ENCODE assay signal across 22 mouse cellular contexts in the genomic region with DNA sequence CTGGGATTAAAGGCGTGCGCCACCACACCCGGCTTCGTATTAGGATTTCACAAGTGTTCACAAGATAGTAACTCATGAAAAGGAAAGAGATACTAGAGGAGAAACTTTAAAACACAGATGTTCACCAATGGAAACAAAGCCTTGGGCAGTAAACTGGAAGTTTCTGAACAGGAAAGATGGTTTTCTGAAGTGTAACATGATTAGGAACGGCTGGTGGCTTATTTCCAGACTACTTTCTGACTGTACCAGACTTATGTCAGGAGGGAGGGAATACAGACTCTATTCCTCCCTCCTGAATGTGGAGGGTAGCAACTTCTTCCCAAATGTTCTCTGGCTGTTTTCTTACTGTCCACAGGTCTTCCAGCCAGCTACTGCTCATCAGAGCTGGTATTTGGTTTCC.
"Had no signal": no experiment of that assay in that cellular context is flagged by ENCODE, and none has a peak within 500 bp of the region (broad histone marks: within the 10 kb centered on the region; RNA-seq: fewer than 3 reads in every experiment).

No protein-coding gene starts in this region.

- H3K4me2 ChIP-seq: heart, embryonic 11.5 days; heart, embryonic 13.5 days; heart, embryonic 15.5 days; hindbrain, embryonic 13.5 days; hindbrain, embryonic 15.5 days; limb, embryonic 12.5 days had no signal

- ATAC-seq: forebrain, postnatal 0 days; hindbrain, postnatal 0 days; intestine, embryonic 16.5 days had no signal

- H3K4me1 ChIP-seq: hindbrain, embryonic 15.5 days; limb, embryonic 10.5 days had no signal

- H3K27me3 ChIP-seq: heart, embryonic 13.5 days; heart, embryonic 15.5 days; hindbrain, embryonic 13.5 days; hindbrain, embryonic 15.5 days; limb, embryonic 12.5 days had no signal

- H3K9ac ChIP-seq: forebrain, postnatal 0 days; heart, embryonic 13.5 days; heart, embryonic 15.5 days; hindbrain, embryonic 13.5 days; hindbrain, embryonic 15.5 days; limb, embryonic 12.5 days had no signal

- H3K36me3 ChIP-seq: heart, embryonic 15.5 days; hindbrain, embryonic 13.5 days; hindbrain, embryonic 15.5 days; limb, embryonic 10.5 days; limb, embryonic 12.5 days had no signal

- H3K27ac ChIP-seq: heart, adult 2 months; heart, embryonic 13.5 days; heart, embryonic 15.5 days; hindbrain, embryonic 13.5 days; hindbrain, embryonic 15.5 days; hindbrain, postnatal 0 days; layer of hippocampus, adult 2 months; left cerebral cortex, adult 2 months; limb, embryonic 10.5 days; limb, embryonic 12.5 days had no signal

- H3K9me3 ChIP-seq: heart, embryonic 13.5 days; heart, embryonic 15.5 days; hindbrain, embryonic 13.5 days; hindbrain, embryonic 15.5 days; limb, embryonic 10.5 days; limb, embryonic 12.5 days had no signal

- H3K4me3 ChIP-seq: heart, adult 2 months; heart, embryonic 13.5 days; heart, embryonic 15.5 days; hindbrain, embryonic 13.5 days; hindbrain, embryonic 15.5 days; layer of hippocampus, adult 2 months; left cerebral cortex, adult 2 months; limb, embryonic 10.5 days; limb, embryonic 12.5 days had no signal

- DNase-seq: forebrain, postnatal 0 days; gastrocnemius, postnatal 14 days; gastrocnemius, postnatal 36 days; heart, adult 11 months; heart, adult 2 months; heart, postnatal 14 days; heart, postnatal 36 days; kidney, adult 11 months; kidney, postnatal 10 days; kidney, postnatal 25 days; kidney, postnatal 4 days had no signal
